7 mouse cellular contexts compared by ENCODE assay signal in genomic region chr4:42965039-42965719, GRCm38 (mm10). TPM values are rescaled to one million over a fixed set of nuclear protein-coding genes. Genes with fewer than 3 reads are reported as not detected.
A peak's percentile ranks its signal among the peaks of the same experiment; 100 is the strongest.
DNase-seq lines count a peak whose midpoint lies in the region; ATAC-seq lines count a peak whose summit lies in the region.

No protein-coding gene starts in this region.

- WGBS in heart, embryonic 12.5 days: 17% methylated on average over 12 of the region's 12 CpGs

- no peaks in the 10 kb centered on the region for H3K36me3 ChIP-seq in heart, embryonic 12.5 days

- ATAC-seq in heart, embryonic 12.5 days (ENCODE audit: insufficient number of reproducible peaks, low FRiP score): no peak
- ATAC-seq in megakaryocyte, adult 5-6 weeks (ENCODE audit: poor library complexity, severe bottlenecking): peak; percentile 97

- peak overlapping the region; percentile 17; the same call in 1 of the 2 replicates for H3K4me3 ChIP-seq in heart, embryonic 12.5 days

- peak; percentile 84 for DNase-seq in 3T3-L1 (ENCODE audit: low read depth, low spot score)
- peak; percentile 33 to 54 for DNase-seq in CD8-positive naive resting alpha-beta T cell, adult 2 months (ENCODE audit: low read depth in 2 of 2, low spot score in 2 of 2)
- DNase-seq in cerebellum, postnatal 36 days: peak; percentile 40 to 57
- DNase-seq in kidney, postnatal 14 days: peak; percentile 49
- peak; percentile 39 for DNase-seq in right cerebral cortex, postnatal 4 days

- H3K27me3 ChIP-seq in heart, embryonic 12.5 days (replicated peaks): no peaks in the 10 kb centered on the region

- no peak overlapping the region for H3K9ac ChIP-seq in heart, embryonic 12.5 days

- no peak overlapping the region for H3K27ac ChIP-seq in heart, embryonic 12.5 days (ENCODE audit: poor library complexity, severe bottlenecking)

- peaks cover 15% of the 10 kb centered on the region for H3K4me1 ChIP-seq in heart, embryonic 12.5 days (replicated peaks)

- peak overlapping the region; percentile 48 for H3K4me2 ChIP-seq in heart, embryonic 12.5 days

- 0 out of 2 replicates have a peak, but pooled peaks cover 2% of the 10 kb centered on the region for H3K9me3 ChIP-seq in heart, embryonic 12.5 days (replicated peaks)

RNA-seq across cellular contexts. Expression of gene 1700022I11Rik, which starts 4.2 kb away (rescaled TPM):
- 0.23 and 0.49 TPM in 2 replicates for polyA plus RNA-seq in heart, embryonic 12.5 days (2016; fragmentation: Nextera tagmentation; extraction: Ambion mirVana)
- total RNA-seq in megakaryocyte, adult 5-6 weeks (2015): not detected in 2 replicates
- not detected in 2 replicates for total RNA-seq in megakaryocyte, adult 5-6 weeks (2017)

RNA-seq across cellular contexts. Expression of gene Dnajb5, which starts 15.6 kb away (rescaled TPM):
- 15.6 and 17.7 TPM in 2 replicates for polyA plus RNA-seq in heart, embryonic 12.5 days (2016; fragmentation: Nextera tagmentation; extraction: Ambion mirVana)
- 5.4 and 6.0 TPM in 2 replicates for total RNA-seq in megakaryocyte, adult 5-6 weeks (2015)
- 2.6 and 6.3 TPM in 2 replicates for total RNA-seq in megakaryocyte, adult 5-6 weeks (2017)

RNA-seq across cellular contexts. Expression of gene Vcp, which starts 35.1 kb away (rescaled TPM):
- polyA plus RNA-seq in heart, embryonic 12.5 days (2016; fragmentation: Nextera tagmentation; extraction: Ambion mirVana): 568 and 582 TPM in 2 replicates
- 81.5 and 86.4 TPM in 2 replicates for total RNA-seq in megakaryocyte, adult 5-6 weeks (2015)
- 154 and 165 TPM in 2 replicates for total RNA-seq in megakaryocyte, adult 5-6 weeks (2017)

RNA-seq across cellular contexts. Expression of gene Fancg, which starts 45.1 kb away (rescaled TPM):
- 12.2 and 12.9 TPM in 2 replicates for polyA plus RNA-seq in heart, embryonic 12.5 days (2016; fragmentation: Nextera tagmentation; extraction: Ambion mirVana)
- total RNA-seq in megakaryocyte, adult 5-6 weeks (2015): 11.3 and 12.5 TPM in 2 replicates
- total RNA-seq in megakaryocyte, adult 5-6 weeks (2017): 13.0 and 14.3 TPM in 2 replicates

RNA-seq across cellular contexts. Expression of gene Phf24, which starts 48.7 kb away (rescaled TPM):
- polyA plus RNA-seq in heart, embryonic 12.5 days (2016; fragmentation: Nextera tagmentation; extraction: Ambion mirVana): 3.4 and 3.9 TPM in 2 replicates
- not detected in 2 replicates for total RNA-seq in megakaryocyte, adult 5-6 weeks (2015)
- under 0.01 TPM in 1 of 2 replicates, not detected in the other for total RNA-seq in megakaryocyte, adult 5-6 weeks (2017)
